Mouse (Mus musculus): ENCODE measurements around the gene Armcx4. TPM values are rescaled to one million over a fixed set of nuclear protein-coding genes. Genes with fewer than 3 reads are reported as not detected.

Armcx4 gene
- polyA plus RNA-seq, 1 experiment = 4.0 TPM

- no peak for TF ChIP-seq POLR2AphosphoS2 (IDR thresholded peaks at IDR 0.05; ENCODE audit: insufficient read length, low read depth)
- no peak for TF ChIP-seq MYOD1 (IDR thresholded peaks at IDR 0.05; ENCODE audit: control insufficient read depth in 1 of 3, insufficient read length in 2 of 3, low read depth in 2 of 3)
- no peak for TF ChIP-seq MAX (IDR thresholded peaks at IDR 0.05; ENCODE audit: low read depth)
- TF ChIP-seq USF1 (IDR thresholded peaks at IDR 0.05; ENCODE audit: low read depth) = no peak
- no peak for TF ChIP-seq POLR2A (IDR thresholded peaks at IDR 0.05; ENCODE audit: insufficient read length, low read depth)
- TF ChIP-seq TCF3 (IDR thresholded peaks at IDR 0.05; ENCODE audit: insufficient read length, low read depth) = no peak
- TF ChIP-seq REST (IDR thresholded peaks at IDR 0.05; ENCODE audit: insufficient read depth, insufficient read length) = no peak
- no peak for TF ChIP-seq MYOG (IDR thresholded peaks at IDR 0.05; ENCODE audit: control insufficient read depth in 1 of 3, insufficient read depth in 1 of 3, insufficient read length in 2 of 3, low read depth in 2 of 3)
- TF ChIP-seq CEBPB (IDR thresholded peaks at IDR 0.05; ENCODE audit: insufficient read depth, poor library complexity, severe bottlenecking) = no peak
- no peak for TF ChIP-seq SRF (IDR thresholded peaks at IDR 0.05; ENCODE audit: control insufficient read depth, insufficient read length, low read depth)
- no peak for TF ChIP-seq E2F4 (IDR thresholded peaks at IDR 0.05; ENCODE audit: insufficient read depth)
- no peak for TF ChIP-seq TCF12 (IDR thresholded peaks at IDR 0.05; ENCODE audit: insufficient read depth, poor library complexity, severe bottlenecking)
- Histone ChIP-seq H3K36me3 (ENCODE audit: control insufficient read depth, insufficient read depth) (peaks cover 3% of the 10 kb centered on the region), H3ac (ENCODE audit: control insufficient read depth, insufficient read length) (peak overlapping the region; percentile 28), H3K4me3 (peak overlapping the region; percentile 36), H3K4me2 (ENCODE audit: low read depth) (peak overlapping the region; percentile 64), H3K27me3 (ENCODE audit: control insufficient read depth, insufficient read depth, insufficient read length) (no peaks in the 10 kb centered on the region), H3K79me2 (ENCODE audit: control insufficient read depth, insufficient read depth) (no peaks in the 10 kb centered on the region)
Observed at GRCm38 (mm10) chrX:134686739-134687171, 436 bp downstream of the Armcx4 start.

GRCm38 (mm10) chrX:134689676-134690075, 3.4 kb downstream of the Armcx4 start:
- TF ChIP-seq MYOG (IDR thresholded peaks at IDR 0.05; ENCODE audit: control insufficient read depth in 1 of 3, insufficient read depth in 1 of 3, insufficient read length in 2 of 3, low read depth in 2 of 3) (no peak), MAX (IDR thresholded peaks at IDR 0.05; ENCODE audit: low read depth) (no peak), MYOD1 (IDR thresholded peaks at IDR 0.05; ENCODE audit: control insufficient read depth in 1 of 3, insufficient read length in 2 of 3, low read depth in 2 of 3) (no peak), POLR2A (IDR thresholded peaks at IDR 0.05; ENCODE audit: insufficient read length, low read depth) (no peak), USF1 (IDR thresholded peaks at IDR 0.05; ENCODE audit: low read depth) (no peak)
- Histone ChIP-seq H3K4me2 (ENCODE audit: low read depth) (no peak overlapping the region), H3ac (ENCODE audit: control insufficient read depth, insufficient read length) (no peak overlapping the region), H3K79me2 (ENCODE audit: control insufficient read depth, insufficient read depth) (no peaks in the 10 kb centered on the region), H3K27me3 (ENCODE audit: control insufficient read depth, insufficient read depth, insufficient read length) (no peaks in the 10 kb centered on the region), H3K36me3 (ENCODE audit: control insufficient read depth, insufficient read depth) (peaks cover 3% of the 10 kb centered on the region), H3K4me3 (no peak overlapping the region)

DNA sequence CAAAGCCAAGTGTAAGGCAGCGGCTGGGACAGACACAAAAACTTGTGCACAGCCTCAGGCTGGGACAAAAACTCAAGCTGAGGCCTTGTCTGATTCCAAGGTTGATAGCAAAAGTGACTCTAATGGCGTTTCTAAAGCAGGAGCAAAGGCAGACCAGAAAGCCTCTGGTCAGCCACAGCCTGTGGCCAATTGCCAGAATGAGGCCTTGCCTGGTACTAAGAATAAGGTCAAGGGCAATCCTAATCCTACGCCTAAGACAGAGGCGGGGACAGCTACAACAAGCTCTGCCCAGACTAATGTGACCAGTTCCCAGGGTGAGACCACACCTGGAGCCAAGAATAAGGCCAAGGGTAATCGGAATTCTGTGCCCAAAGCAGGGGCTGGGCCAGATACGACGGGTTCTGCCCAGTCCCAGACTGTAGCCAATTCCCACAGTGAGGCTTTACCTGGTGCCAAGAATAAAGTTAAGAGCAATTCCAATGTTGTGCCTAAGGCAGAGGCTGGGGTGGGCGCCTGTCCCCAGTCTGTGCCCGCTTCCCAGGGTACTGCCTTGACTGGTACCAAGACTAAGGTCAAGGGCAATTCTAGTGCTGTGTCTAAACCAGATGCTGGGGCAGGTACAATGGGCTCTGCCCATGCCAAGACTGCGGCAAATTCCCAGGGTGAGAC, 4.7 kb downstream of the Armcx4 start:
- Histone ChIP-seq H3K4me3 (no peak overlapping the region), H3K27me3 (ENCODE audit: control insufficient read depth, insufficient read depth, insufficient read length) (no peaks in the 10 kb centered on the region), H3K36me3 (ENCODE audit: control insufficient read depth, insufficient read depth) (peaks cover 3% of the 10 kb centered on the region), H3K79me2 (ENCODE audit: control insufficient read depth, insufficient read depth) (no peaks in the 10 kb centered on the region), H3ac (ENCODE audit: control insufficient read depth, insufficient read length) (no peak overlapping the region), H3K4me2 (ENCODE audit: low read depth) (no peak overlapping the region)
- TF ChIP-seq E2F4 (IDR thresholded peaks at IDR 0.05; ENCODE audit: insufficient read depth) = no peak
- TF ChIP-seq POLR2AphosphoS2 (IDR thresholded peaks at IDR 0.05; ENCODE audit: insufficient read length, low read depth) = no peak
- TF ChIP-seq MAX (IDR thresholded peaks at IDR 0.05; ENCODE audit: low read depth) = no peak
- TF ChIP-seq TCF3 (IDR thresholded peaks at IDR 0.05; ENCODE audit: insufficient read length, low read depth) = no peak
- TF ChIP-seq MYOG (IDR thresholded peaks at IDR 0.05; ENCODE audit: control insufficient read depth in 1 of 3, insufficient read depth in 1 of 3, insufficient read length in 2 of 3, low read depth in 2 of 3) = no peak
- no peak for TF ChIP-seq REST (IDR thresholded peaks at IDR 0.05; ENCODE audit: insufficient read depth, insufficient read length)
- no peak for TF ChIP-seq CEBPB (IDR thresholded peaks at IDR 0.05; ENCODE audit: insufficient read depth, poor library complexity, severe bottlenecking)
- TF ChIP-seq MYOD1 (IDR thresholded peaks at IDR 0.05; ENCODE audit: control insufficient read depth in 1 of 3, insufficient read length in 2 of 3, low read depth in 2 of 3) = no peak
- no peak for TF ChIP-seq TCF12 (IDR thresholded peaks at IDR 0.05; ENCODE audit: insufficient read depth, poor library complexity, severe bottlenecking)
- TF ChIP-seq USF1 (IDR thresholded peaks at IDR 0.05; ENCODE audit: low read depth) = no peak
- no peak for TF ChIP-seq SRF (IDR thresholded peaks at IDR 0.05; ENCODE audit: control insufficient read depth, insufficient read length, low read depth)
- no peak for TF ChIP-seq POLR2A (IDR thresholded peaks at IDR 0.05; ENCODE audit: insufficient read length, low read depth)

GRCm38 (mm10) chrX:134691540-134691935, 5.2 kb downstream of the Armcx4 start:
- no peak overlapping the region for H3K4me2 ChIP-seq (ENCODE audit: low read depth)
- TF ChIP-seq E2F4 (IDR thresholded peaks at IDR 0.05; ENCODE audit: insufficient read depth) (no peak), MAX (IDR thresholded peaks at IDR 0.05; ENCODE audit: low read depth) (no peak), REST (IDR thresholded peaks at IDR 0.05; ENCODE audit: insufficient read depth, insufficient read length) (no peak), SRF (IDR thresholded peaks at IDR 0.05; ENCODE audit: control insufficient read depth, insufficient read length, low read depth) (no peak), CEBPB (IDR thresholded peaks at IDR 0.05; ENCODE audit: insufficient read depth, poor library complexity, severe bottlenecking) (no peak), TCF12 (IDR thresholded peaks at IDR 0.05; ENCODE audit: insufficient read depth, poor library complexity, severe bottlenecking) (no peak), POLR2AphosphoS2 (IDR thresholded peaks at IDR 0.05; ENCODE audit: insufficient read length, low read depth) (no peak), TCF3 (IDR thresholded peaks at IDR 0.05; ENCODE audit: insufficient read length, low read depth) (no peak), POLR2A (IDR thresholded peaks at IDR 0.05; ENCODE audit: insufficient read length, low read depth) (no peak), MYOG (IDR thresholded peaks at IDR 0.05; ENCODE audit: control insufficient read depth in 1 of 3, insufficient read depth in 1 of 3, insufficient read length in 2 of 3, low read depth in 2 of 3) (no peak), USF1 (IDR thresholded peaks at IDR 0.05; ENCODE audit: low read depth) (no peak)

More at GRCm38 (mm10) chrX:134691540-134691935, 5.2 kb downstream of the Armcx4 start:
- Histone ChIP-seq H3ac (ENCODE audit: control insufficient read depth, insufficient read length) (no peak overlapping the region), H3K4me3 (no peak overlapping the region), H3K79me2 (ENCODE audit: control insufficient read depth, insufficient read depth) (no peaks in the 10 kb centered on the region), H3K36me3 (ENCODE audit: control insufficient read depth, insufficient read depth) (peaks cover 3% of the 10 kb centered on the region), H3K27me3 (ENCODE audit: control insufficient read depth, insufficient read depth, insufficient read length) (no peaks in the 10 kb centered on the region)

All from myocyte (in vitro differentiated cells).